8 mouse cellular contexts compared by ENCODE assay signal in genomic region chrX:36644657-36645551, GRCm38 (mm10). TPM values are rescaled to one million over a fixed set of nuclear protein-coding genes. Genes with fewer than 3 reads are reported as not detected.
DNase-seq lines count a peak whose midpoint lies in the region; ATAC-seq and TF ChIP-seq lines count a peak whose summit lies in the region.

Akap17b (minus strand) TSS chrX:36645395.

- no peaks in the 10 kb centered on the region for H3K9me3 ChIP-seq in ES-Bruce4 (replicated peaks; ENCODE audit: control insufficient read depth, insufficient read depth, low read length, poor library complexity, severe bottlenecking)
- H3K9me3 ChIP-seq in forebrain, embryonic 12.5 days = no peaks in the 10 kb centered on the region
- H3K9me3 ChIP-seq in heart, postnatal 0 days (replicated peaks; ENCODE audit: control insufficient read depth, low read length) = no peaks in the 10 kb centered on the region
- no peaks in the 10 kb centered on the region for H3K9me3 ChIP-seq in liver, embryonic 14.5 days (ENCODE audit: control insufficient read depth, low read length)
- H3K9me3 ChIP-seq in stomach, embryonic 15.5 days = no peaks in the 10 kb centered on the region

- no peak for TF ChIP-seq EP300 in ES-Bruce4 (IDR thresholded peaks at IDR 0.05; ENCODE audit: insufficient read depth, low read depth, low read length)
- no peak for TF ChIP-seq EP300 in heart, postnatal 0 days (IDR thresholded peaks at IDR 0.05; ENCODE audit: low read depth)
- no peak for TF ChIP-seq EP300 in liver, embryonic 14.5 days (IDR thresholded peaks at IDR 0.05; ENCODE audit: low read depth)

- TF ChIP-seq POLR2A in ES-Bruce4 (IDR thresholded peaks at IDR 0.05; ENCODE audit: insufficient read depth, low read length) = no peak

- H3K27ac ChIP-seq in ES-Bruce4 (ENCODE audit: insufficient read depth, low read length) = peak within 1 kb of the TSS; percentile 16
- peak within 1 kb of the TSS; percentile 69 for H3K27ac ChIP-seq in forebrain, embryonic 12.5 days
- peak within 1 kb of the TSS; percentile 74 for H3K27ac ChIP-seq in heart, postnatal 0 days (ENCODE audit: low read depth)
- no peak within 1 kb of the TSS for H3K27ac ChIP-seq in liver, embryonic 14.5 days
- no peak within 1 kb of the TSS; the same call in 1 of the 2 replicates for H3K27ac ChIP-seq in stomach, embryonic 15.5 days

- TF ChIP-seq CTCF in ES-Bruce4 (IDR thresholded peaks at IDR 0.05; ENCODE audit: low read depth, low read length) = peak; percentile 60
- TF ChIP-seq CTCF in heart, postnatal 0 days (IDR thresholded peaks at IDR 0.05; ENCODE audit: low read depth) = peak; percentile 52
- TF ChIP-seq CTCF in liver, embryonic 14.5 days (IDR thresholded peaks at IDR 0.05; ENCODE audit: low read depth) = peak; percentile 79

- ATAC-seq in forebrain, embryonic 12.5 days (ENCODE audit: low FRiP score) = peak; percentile 97
- ATAC-seq in heart, postnatal 0 days (ENCODE audit: insufficient read depth, low read depth) = peak; percentile 97
- peak; percentile 93 for ATAC-seq in liver, embryonic 14.5 days (ENCODE audit: insufficient read depth)
- ATAC-seq in stomach, embryonic 15.5 days (ENCODE audit: insufficient read depth, low FRiP score, low read depth) = peak; percentile 95

- no peaks in the 10 kb centered on the region for H3K27me3 ChIP-seq in ES-Bruce4 (ENCODE audit: control insufficient read depth, insufficient read depth, low read length, poor library complexity, severe bottlenecking)
- no peaks in the 10 kb centered on the region for H3K27me3 ChIP-seq in forebrain, embryonic 12.5 days
- no peaks in the 10 kb centered on the region for H3K27me3 ChIP-seq in heart, postnatal 0 days (ENCODE audit: control insufficient read depth, insufficient read depth, low read length)
- H3K27me3 ChIP-seq in liver, embryonic 14.5 days (ENCODE audit: control insufficient read depth, insufficient read depth, low read length) = no peaks in the 10 kb centered on the region
- H3K27me3 ChIP-seq in stomach, embryonic 15.5 days (replicated peaks) = no peaks in the 10 kb centered on the region

- no peaks in the 10 kb centered on the region for H3K36me3 ChIP-seq in ES-Bruce4 (ENCODE audit: control insufficient read depth, insufficient read depth, low read length, poor library complexity, severe bottlenecking)
- H3K36me3 ChIP-seq in forebrain, embryonic 12.5 days (replicated peaks) = no peaks in the 10 kb centered on the region
- H3K36me3 ChIP-seq in heart, postnatal 0 days (replicated peaks; ENCODE audit: control insufficient read depth, insufficient read depth, low read length) = no peaks in the 10 kb centered on the region
- no peaks in the 10 kb centered on the region for H3K36me3 ChIP-seq in liver, embryonic 14.5 days (replicated peaks; ENCODE audit: control insufficient read depth, insufficient read depth, low read depth)
- H3K36me3 ChIP-seq in stomach, embryonic 15.5 days = no peaks in the 10 kb centered on the region

- H3K4me3 ChIP-seq in ES-Bruce4 (ENCODE audit: low read depth, low read length) = peak within 1 kb of the TSS; percentile 90
- peak within 1 kb of the TSS; percentile 61 for H3K4me3 ChIP-seq in forebrain, embryonic 12.5 days (replicated peaks)
- H3K4me3 ChIP-seq in heart, postnatal 0 days (ENCODE audit: low read depth, low read length) = peak within 1 kb of the TSS; percentile 74
- peak within 1 kb of the TSS; percentile 55 to 62 for H3K4me3 ChIP-seq in liver, embryonic 14.5 days (ENCODE audit: insufficient read depth in 1 of 2, low read depth in 2 of 2, low read length in 2 of 2)
- peak within 1 kb of the TSS; percentile 57 for H3K4me3 ChIP-seq in stomach, embryonic 15.5 days (replicated peaks)

- peak within 1 kb of the TSS; percentile 47 for H3K4me2 ChIP-seq in forebrain, embryonic 12.5 days
- H3K4me2 ChIP-seq in heart, postnatal 0 days (ENCODE audit: low read depth, low read length) = peak within 1 kb of the TSS; percentile 57
- peak within 1 kb of the TSS; percentile 62 for H3K4me2 ChIP-seq in liver, embryonic 14.5 days (ENCODE audit: low read depth)
- peak within 1 kb of the TSS; percentile 56 for H3K4me2 ChIP-seq in stomach, embryonic 15.5 days

- no peaks in the 10 kb centered on the region for H3K4me1 ChIP-seq in ES-Bruce4 (ENCODE audit: control insufficient read depth, insufficient read depth, low read length)
- peaks cover 2% of the 10 kb centered on the region; the same call in 1 of the 2 replicates for H3K4me1 ChIP-seq in forebrain, embryonic 12.5 days
- no peaks in the 10 kb centered on the region for H3K4me1 ChIP-seq in heart, postnatal 0 days (ENCODE audit: control insufficient read depth, insufficient read depth)
- no peaks in the 10 kb centered on the region for H3K4me1 ChIP-seq in liver, embryonic 14.5 days (replicated peaks; ENCODE audit: control insufficient read depth in 2 of 2, insufficient read depth in 2 of 2, low read length in 1 of 2)
- no peaks in the 10 kb centered on the region for H3K4me1 ChIP-seq in stomach, embryonic 15.5 days

- peak; percentile 72 for DNase-seq in c-Kit-positive CD71-positive TER-119-positive erythroid progenitor cells, embryonic 14.5 days (ENCODE audit: low spot score)
- DNase-seq in heart, postnatal 0 days (ENCODE audit: low spot score) = peak; percentile 90
- peak; percentile 85 to 88 for DNase-seq in kidney, postnatal 36 days
- peak; percentile 69 to 71 (median 70) for DNase-seq in liver, embryonic 14.5 days (ENCODE audit: low read depth in 3 of 3, low spot score in 3 of 3)
- DNase-seq in neural tube, embryonic 10.5 days (ENCODE audit: extremely low spot score, low spot score) = peak; percentile 74

- H3K9ac ChIP-seq in ES-Bruce4 (ENCODE audit: low read depth, poor library complexity, severe bottlenecking) = peak within 1 kb of the TSS; percentile 86
- peak within 1 kb of the TSS; percentile 65 for H3K9ac ChIP-seq in forebrain, embryonic 12.5 days
- peak within 1 kb of the TSS; percentile 64 for H3K9ac ChIP-seq in heart, postnatal 0 days (replicated peaks; ENCODE audit: low read depth, low read length)
- H3K9ac ChIP-seq in liver, embryonic 14.5 days (replicated peaks) = peak within 1 kb of the TSS; percentile 54
- H3K9ac ChIP-seq in stomach, embryonic 15.5 days = no peak within 1 kb of the TSS

- 29% methylated on average over 53 of the region's 60 CpGs for WGBS in forebrain, embryonic 12.5 days
- WGBS in heart, postnatal 0 days = 16% methylated on average over 34 of the region's 60 CpGs
- WGBS in liver, embryonic 14.5 days (ENCODE audit: insufficient replicate concordance) = 12% methylated on average over 50 of the region's 60 CpGs
- 19% methylated on average over 58 of the region's 60 CpGs for WGBS in stomach, embryonic 15.5 days

RNA-seq across cellular contexts. Expression of gene Akap17b, which starts in this region (rescaled TPM):
- polyA plus RNA-seq in ES-Bruce4 (2011; ENCODE audit: insufficient read depth, insufficient read length, low read depth, missing spikeins) = 8.5 and 9.1 TPM in 2 replicates
- 3.9 and 4.4 TPM in 2 replicates for polyA plus RNA-seq in forebrain, embryonic 12.5 days (2016; fragmentation: Nextera tagmentation; extraction: Ambion mirVana)
- 1.3 and 2.7 TPM in 2 replicates for total RNA-seq in heart, postnatal 0 days (2014; rRNA removed; ENCODE audit: low replicate concordance)
- polyA plus RNA-seq in heart, postnatal 0 days (2015; fragmentation: Nextera tagmentation; extraction: Ambion mirVana) = 1.3 TPM in 2 replicates
- 0.37 and 0.54 TPM in 2 replicates for polyA plus RNA-seq in liver, embryonic 14.5 days (2012; rRNA removed)
- 0.56 and 0.63 TPM in 2 replicates for polyA plus RNA-seq in liver, embryonic 14.5 days (2014; fragmentation: Nextera tagmentation; extraction: Ambion mirVana)
- polyA plus RNA-seq in stomach, embryonic 15.5 days (2015; fragmentation: Nextera tagmentation; extraction: Ambion mirVana) = 2.1 TPM in 2 replicates

Comparison
In these comparisons a context has a peak if more than half of its experiments do, and no peak if none do; other contexts are left out.
1. Peak in DNase-seq, ATAC-seq, H3K4me3 ChIP-seq, H3K9ac ChIP-seq and H3K4me2 ChIP-seq in liver, embryonic 14.5 days; RNA of the gene not detected or under 1 TPM.
2. H3K27ac ChIP-seq: peak in ES-Bruce4 (single experiment), forebrain, embryonic 12.5 days (single experiment) and heart, postnatal 0 days (single experiment); none in liver, embryonic 14.5 days (single experiment) and stomach, embryonic 15.5 days (single experiment).
3. Peak in every context shown above with its lines, with median percentiles within 50 percentile points of each other: H3K4me3 ChIP-seq, CTCF ChIP-seq, DNase-seq, ATAC-seq and H3K4me2 ChIP-seq.